Mouse (Mus musculus) hindbrain, embryonic 15.5 days (tissue): Measurements from ENCODE around the gene Olfr874. TPM values are rescaled to one million over a fixed set of nuclear protein-coding genes. Genes with fewer than 3 reads are reported as not detected.

Experiments
- ATAC-seq: fragments of 200-750 bp; cut with Nextera tagmentation; 2 replicates; pipeline ENCODE4 v1.8.0; 2017; ENCODE audit warnings: low read depth, moderate number of reproducible peaks, moderate TSS enrichment; ENCODE audit not compliant: low FRiP score
- H3K27ac ChIP-seq: fragments of 300-500 bp; sonication (generic); replicated peaks from 2 replicates; pipeline ENCODE4 v1.5.1; 2015; ENCODE audit warnings: mild to moderate bottlenecking, inconsistent platforms
- H3K27me3 ChIP-seq: fragments of 300-500 bp; sonication (generic); 2 replicates; pipeline ENCODE4 v1.6.1; 2015; ENCODE audit warnings: control low read depth, inconsistent platforms
- H3K36me3 ChIP-seq: fragments of 300-500 bp; sonication (generic); 2 replicates; pipeline ENCODE4 v1.6.1; 2015; ENCODE audit warnings: control low read depth, inconsistent platforms
- H3K4me1 ChIP-seq: fragments of 300-500 bp; sonication (generic); replicated peaks from 2 replicates; pipeline ENCODE4 v1.6.1; 2015; ENCODE audit warnings: control low read depth, inconsistent platforms
- H3K4me2 ChIP-seq: fragments of 300-500 bp; sonication (generic); 2 replicates; pipeline ENCODE4 v1.6.1; 2015; ENCODE audit warnings: moderate library complexity, mild to moderate bottlenecking, inconsistent platforms
- H3K4me3 ChIP-seq: fragments of 300-500 bp; sonication (generic); 2 replicates; pipeline ENCODE4 v1.5.1; 2015; ENCODE audit warnings: mild to moderate bottlenecking, inconsistent platforms
- H3K9ac ChIP-seq: fragments of 300-500 bp; sonication (generic); 2 replicates; pipeline ENCODE4 v1.6.1; 2015; ENCODE audit warnings: inconsistent platforms
- H3K9me3 ChIP-seq: fragments of 300-500 bp; sonication (generic); 2 replicates; pipeline ENCODE4 v1.6.1; 2016; ENCODE audit warnings: control low read depth, inconsistent platforms
- WGBS: fragments of 180-500 bp; shearing (Covaris S2); methylation state at CpG from one replicate; pipeline ENCODE4 v1.1.7; 2015; 5-methylcytosine and 5-hydroxymethylcytosine counted together
- polyA plus RNA-seq: library from polyadenylated mRNA; unstranded; fragments of >200 nt; fragmentation: Nextera tagmentation; extraction: Ambion mirVana; gene quantifications from 2 replicates; pipeline ENCODE4 v1.2.1, GENCODE M21; 2015

Gene Olfr874
- polyA plus RNA-seq, 1 experiment from 2014 or later = not detected

GRCm38 (mm10) chr9:37786411-37786810 lies 41.5 kb downstream of the Olfr874 start:
- H3K4me1 ChIP-seq = peaks cover 10% of the 10 kb centered on the region
- H3K4me2 ChIP-seq = no peak overlapping the region
- no peak overlapping the region for H3K9ac ChIP-seq
- H3K27me3 ChIP-seq = no peaks in the 10 kb centered on the region
- no peaks in the 10 kb centered on the region for H3K36me3 ChIP-seq
- H3K9me3 ChIP-seq = no peaks in the 10 kb centered on the region
- no peak overlapping the region for H3K27ac ChIP-seq
- no peak for ATAC-seq
- no peak overlapping the region for H3K4me3 ChIP-seq
- 85% methylated on average over 2 of the region's 2 CpGs for WGBS

Other genes with a start within 250 kb of the Olfr874 start
- gene Esam, start 217.0 kb upstream of the Olfr874 start, polyA plus RNA-seq = 45.4 and 45.5 TPM in 2 replicates
- 0.89 and 1.4 TPM in 2 replicates for gene Vsig2, start 205.9 kb upstream of the Olfr874 start, polyA plus RNA-seq
- 4.1 and 5.0 TPM in 2 replicates for gene Nrgn, start 192.2 kb upstream of the Olfr874 start, polyA plus RNA-seq
- 11.6 and 13.3 TPM in 2 replicates for gene Siae, start 189.4 kb upstream of the Olfr874 start, polyA plus RNA-seq
- 10.5 and 11.2 TPM in 2 replicates for gene Spa17, start 131.4 kb upstream of the Olfr874 start, polyA plus RNA-seq
- gene Tbrg1, start 87.8 kb upstream of the Olfr874 start, polyA plus RNA-seq = 86.4 and 88.3 TPM in 2 replicates
- gene Panx3, start 75.9 kb upstream of the Olfr874 start, polyA plus RNA-seq = not detected in 2 replicates
- gene Olfr160, start 28.9 kb upstream of the Olfr874 start, polyA plus RNA-seq = not detected in 2 replicates
- not detected in 2 replicates for gene Olfr875, start 26.8 kb downstream of the Olfr874 start, polyA plus RNA-seq
- gene Olfr876, start 57.9 kb downstream of the Olfr874 start, polyA plus RNA-seq = not detected in 2 replicates
- gene Olfr877, start 109.2 kb downstream of the Olfr874 start, polyA plus RNA-seq = not detected in 2 replicates
- gene Olfr145, start 151.6 kb downstream of the Olfr874 start, polyA plus RNA-seq = not detected in 2 replicates
- not detected in 2 replicates for gene Olfr878, start 172.7 kb downstream of the Olfr874 start, polyA plus RNA-seq
- gene Olfr881, start 246.7 kb downstream of the Olfr874 start, polyA plus RNA-seq = not detected in 2 replicates